Mouse (Mus musculus): ENCODE results near the gene Gm20388. TPM values are rescaled to one million over a fixed set of nuclear protein-coding genes. Genes with fewer than 3 reads are reported as not detected.

The Gm20388 gene
- polyA plus RNA-seq, 2 experiments: 8.5 TPM; not detected in 1

GRCm38 (mm10) chr8:121390608-121391007 lies 1480.0 kb downstream of the Gm20388 start:
- Histone ChIP-seq H3K9me3 (ENCODE audit: control insufficient read depth, low read length) (no peaks in the 10 kb centered on the region), H3K4me3 (ENCODE audit: insufficient read depth in 1 of 2, low read depth in 2 of 2, low read length in 2 of 2) (no peak overlapping the region), H3K27me3 (ENCODE audit: control insufficient read depth, insufficient read depth, low read length) (peaks cover 13% of the 10 kb centered on the region), H3K36me3 (replicated peaks; ENCODE audit: control insufficient read depth, insufficient read depth, low read depth) (no peaks in the 10 kb centered on the region), H3K27ac (no peak overlapping the region), H3K4me2 (ENCODE audit: low read depth) (no peak overlapping the region), H3K4me1 (replicated peaks; ENCODE audit: control insufficient read depth in 2 of 2, insufficient read depth in 2 of 2, low read length in 1 of 2) (no peaks in the 10 kb centered on the region), H3K9ac (replicated peaks) (no peak overlapping the region)
- TF ChIP-seq CTCF (IDR thresholded peaks at IDR 0.05; ENCODE audit: low read depth) (peak; percentile 59), EP300 (IDR thresholded peaks at IDR 0.05; ENCODE audit: low read depth) (no peak)
- WGBS (ENCODE audit: insufficient replicate concordance): 6% methylated on average over 11 of the region's 11 CpGs
- ATAC-seq (ENCODE audit: insufficient read depth) (no peak), DNase-seq (ENCODE audit: low read depth in 3 of 3, low spot score in 3 of 3) (no peak)

GRCm38 (mm10) chr8:121391254-121391653 lies 1480.6 kb downstream of the Gm20388 start:
- Histone ChIP-seq H3K9ac (replicated peaks) (no peak overlapping the region), H3K27me3 (ENCODE audit: control insufficient read depth, insufficient read depth, low read length) (peaks cover 13% of the 10 kb centered on the region), H3K4me1 (replicated peaks; ENCODE audit: control insufficient read depth in 2 of 2, insufficient read depth in 2 of 2, low read length in 1 of 2) (no peaks in the 10 kb centered on the region), H3K27ac (no peak overlapping the region), H3K4me2 (ENCODE audit: low read depth) (no peak overlapping the region), H3K36me3 (replicated peaks; ENCODE audit: control insufficient read depth, insufficient read depth, low read depth) (no peaks in the 10 kb centered on the region), H3K4me3 (ENCODE audit: insufficient read depth in 1 of 2, low read depth in 2 of 2, low read length in 2 of 2) (no peak overlapping the region), H3K9me3 (ENCODE audit: control insufficient read depth, low read length) (no peaks in the 10 kb centered on the region)
- ATAC-seq (ENCODE audit: insufficient read depth) (no peak), DNase-seq (ENCODE audit: low read depth in 3 of 3, low spot score in 3 of 3) (no peak)
- TF ChIP-seq CTCF (IDR thresholded peaks at IDR 0.05; ENCODE audit: low read depth): no peak
- TF ChIP-seq EP300 (IDR thresholded peaks at IDR 0.05; ENCODE audit: low read depth): no peak
- WGBS (ENCODE audit: insufficient replicate concordance): 5% methylated on average over 9 of the region's 9 CpGs

DNA sequence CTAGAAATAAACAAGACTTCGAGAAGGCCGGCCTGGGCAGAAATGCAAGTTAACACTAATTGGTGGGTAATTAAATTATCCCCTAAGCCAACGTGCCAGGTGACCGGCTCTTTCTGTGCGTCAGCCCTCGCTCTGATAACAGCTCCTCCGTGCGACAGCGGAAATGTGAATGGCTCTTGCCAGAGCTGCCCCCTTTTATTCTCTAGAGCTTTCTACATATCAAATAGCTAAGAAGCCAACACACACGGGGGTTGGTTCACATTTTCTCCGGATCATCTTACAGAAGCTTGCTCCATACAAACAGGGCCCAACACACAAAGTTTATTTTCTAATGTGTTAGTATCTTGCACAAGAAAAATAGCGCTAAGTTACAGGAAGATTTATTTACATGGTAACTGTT lies 1481.1 kb downstream of the Gm20388 start:
- H3K4me1 ChIP-seq (replicated peaks; ENCODE audit: control insufficient read depth in 2 of 2, insufficient read depth in 2 of 2, low read length in 1 of 2): no peaks in the 10 kb centered on the region
- no peaks in the 10 kb centered on the region for H3K36me3 ChIP-seq (replicated peaks; ENCODE audit: control insufficient read depth, insufficient read depth, low read depth)
- no peaks in the 10 kb centered on the region for H3K9me3 ChIP-seq (ENCODE audit: control insufficient read depth, low read length)
- H3K9ac ChIP-seq (replicated peaks): no peak overlapping the region
- TF ChIP-seq EP300 (IDR thresholded peaks at IDR 0.05; ENCODE audit: low read depth) (no peak), CTCF (IDR thresholded peaks at IDR 0.05; ENCODE audit: low read depth) (no peak)
- H3K4me2 ChIP-seq (ENCODE audit: low read depth): no peak overlapping the region
- H3K27me3 ChIP-seq (ENCODE audit: control insufficient read depth, insufficient read depth, low read length): peaks cover 13% of the 10 kb centered on the region
- WGBS (ENCODE audit: insufficient replicate concordance): 10% methylated on average over 12 of the region's 12 CpGs
- no peak for ATAC-seq (ENCODE audit: insufficient read depth)
- no peak overlapping the region for H3K27ac ChIP-seq
- no peak for DNase-seq (ENCODE audit: low read depth in 3 of 3, low spot score in 3 of 3)
- H3K4me3 ChIP-seq (ENCODE audit: insufficient read depth in 1 of 2, low read depth in 2 of 2, low read length in 2 of 2): no peak overlapping the region

DNA sequence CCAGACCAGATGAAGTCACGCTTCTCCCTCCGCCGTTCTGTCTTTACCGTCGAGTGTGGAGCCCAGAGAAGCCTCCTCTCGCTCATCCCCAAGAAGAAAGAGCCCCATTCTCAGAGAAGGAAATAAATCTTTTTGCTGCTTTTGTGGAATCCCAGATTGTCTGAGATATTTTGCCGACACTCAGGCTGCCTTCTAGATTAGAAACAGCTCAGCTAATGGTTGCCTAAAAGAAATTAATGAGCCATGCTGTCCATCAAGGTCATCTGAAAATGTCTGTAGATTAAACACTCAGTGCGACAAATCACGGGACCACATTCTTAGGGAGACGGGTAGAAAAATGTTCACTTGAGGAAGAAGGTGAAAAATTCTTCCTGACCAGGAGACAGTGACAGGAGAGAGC lies 1481.8 kb downstream of the Gm20388 start:
- H3K4me2 ChIP-seq (ENCODE audit: low read depth): no peak overlapping the region
- H3K4me1 ChIP-seq (replicated peaks; ENCODE audit: control insufficient read depth in 2 of 2, insufficient read depth in 2 of 2, low read length in 1 of 2): no peaks in the 10 kb centered on the region
- no peak overlapping the region for H3K27ac ChIP-seq
- 52% methylated on average over 10 of the region's 10 CpGs for WGBS (ENCODE audit: insufficient replicate concordance)
- TF ChIP-seq EP300 (IDR thresholded peaks at IDR 0.05; ENCODE audit: low read depth) (no peak), CTCF (IDR thresholded peaks at IDR 0.05; ENCODE audit: low read depth) (no peak)
- H3K36me3 ChIP-seq (replicated peaks; ENCODE audit: control insufficient read depth, insufficient read depth, low read depth): no peaks in the 10 kb centered on the region
- no peak overlapping the region for H3K9ac ChIP-seq (replicated peaks)
- DNase-seq (ENCODE audit: low read depth in 3 of 3, low spot score in 3 of 3) (no peak), ATAC-seq (ENCODE audit: insufficient read depth) (no peak)
- no peaks in the 10 kb centered on the region for H3K9me3 ChIP-seq (ENCODE audit: control insufficient read depth, low read length)
- H3K4me3 ChIP-seq (ENCODE audit: insufficient read depth in 1 of 2, low read depth in 2 of 2, low read length in 2 of 2): no peak overlapping the region
- H3K27me3 ChIP-seq (ENCODE audit: control insufficient read depth, insufficient read depth, low read length): peaks cover 13% of the 10 kb centered on the region

DNA sequence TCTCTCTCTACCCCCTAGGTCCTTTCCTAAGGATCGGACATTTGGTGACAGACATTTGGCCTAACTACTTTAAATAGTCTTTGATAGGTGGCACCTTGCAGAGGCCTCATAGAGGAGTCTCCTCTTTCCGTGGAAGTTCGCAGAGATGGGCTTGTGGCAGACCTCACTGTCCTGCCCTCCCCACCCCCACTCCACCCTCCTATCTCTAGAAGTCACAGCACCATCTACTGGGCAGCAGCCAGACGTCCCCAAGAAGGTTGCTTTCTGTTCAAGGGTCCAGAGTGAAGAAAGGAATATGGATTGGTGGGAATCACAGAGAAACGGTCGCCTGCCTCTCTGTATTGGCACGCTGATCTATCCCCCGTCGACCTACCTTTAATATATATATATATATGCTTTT lies 1482.5 kb downstream of the Gm20388 start:
- Histone ChIP-seq H3K9ac (replicated peaks) (no peak overlapping the region), H3K9me3 (ENCODE audit: control insufficient read depth, low read length) (no peaks in the 10 kb centered on the region), H3K4me3 (ENCODE audit: insufficient read depth in 1 of 2, low read depth in 2 of 2, low read length in 2 of 2) (no peak overlapping the region), H3K4me1 (replicated peaks; ENCODE audit: control insufficient read depth in 2 of 2, insufficient read depth in 2 of 2, low read length in 1 of 2) (no peaks in the 10 kb centered on the region), H3K36me3 (replicated peaks; ENCODE audit: control insufficient read depth, insufficient read depth, low read depth) (no peaks in the 10 kb centered on the region), H3K27ac (no peak overlapping the region), H3K27me3 (ENCODE audit: control insufficient read depth, insufficient read depth, low read length) (peaks cover 13% of the 10 kb centered on the region), H3K4me2 (ENCODE audit: low read depth) (no peak overlapping the region)
- 9% methylated on average over 9 of the region's 9 CpGs for WGBS (ENCODE audit: insufficient replicate concordance)
- TF ChIP-seq CTCF (IDR thresholded peaks at IDR 0.05; ENCODE audit: low read depth): peak; percentile 44
- no peak for TF ChIP-seq EP300 (IDR thresholded peaks at IDR 0.05; ENCODE audit: low read depth)
- DNase-seq (ENCODE audit: low read depth in 3 of 3, low spot score in 3 of 3): no peak
- ATAC-seq (ENCODE audit: insufficient read depth): no peak

All from liver, embryonic 14.5 days (tissue).